ENCODE assay signal across 8 mouse cellular contexts in the genomic region with DNA sequence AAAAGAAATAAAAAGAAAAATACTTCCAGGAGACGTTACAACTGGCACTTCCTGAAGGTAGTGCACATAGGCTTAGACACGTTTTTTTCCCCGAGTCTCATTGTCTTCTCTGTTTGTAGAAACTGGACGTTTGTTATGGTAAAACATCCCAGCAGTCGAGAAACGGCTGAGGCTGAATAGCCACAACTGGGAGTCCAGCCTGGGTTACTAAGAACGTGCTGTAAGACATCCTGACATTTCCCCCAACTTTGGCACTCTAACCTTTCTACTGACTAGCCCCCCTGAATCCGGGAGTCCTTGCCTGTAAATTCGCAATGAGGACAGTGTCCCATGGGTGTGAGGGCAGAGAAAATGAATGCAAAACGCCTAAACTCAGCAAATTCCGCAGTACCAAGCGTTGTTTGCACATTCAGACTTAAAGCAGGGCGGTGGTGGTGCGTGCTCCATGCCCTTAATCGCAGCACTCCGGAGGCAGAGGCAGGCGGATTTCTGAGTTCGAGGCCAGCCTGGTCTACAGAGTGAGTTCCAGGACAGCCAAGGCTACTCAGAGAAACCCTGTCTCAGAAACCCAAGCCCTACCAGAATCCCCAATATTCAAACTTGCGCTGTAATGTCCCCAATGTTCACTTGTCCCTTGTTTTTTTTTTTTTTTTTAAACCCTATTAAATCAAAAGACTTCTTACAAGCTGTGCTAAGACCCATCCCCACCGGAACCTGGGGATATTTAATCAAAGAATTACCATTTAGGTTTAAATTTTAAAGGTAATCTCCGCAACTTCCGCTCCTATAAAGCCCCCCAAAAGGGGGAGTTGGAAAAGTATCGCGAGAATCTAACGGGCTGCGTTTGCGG. TPM values are rescaled to one million over a fixed set of nuclear protein-coding genes. Genes with fewer than 3 reads are reported as not detected.
DNase-seq lines count a peak whose midpoint lies in the region; ATAC-seq and TF ChIP-seq lines count a peak whose summit lies in the region.

No protein-coding gene starts in this region.

- peak overlapping the region; percentile 71 for H3K4me2 ChIP-seq in heart, postnatal 0 days (ENCODE audit: low read depth, low read length)

- H3K4me1 ChIP-seq in MEL (ENCODE audit: control insufficient read depth in 1 of 2, insufficient read depth in 2 of 2, low read length in 2 of 2), result peaks cover 0 to 10% of the 10 kb centered on the region in 2 experiments
- H3K4me1 ChIP-seq in heart, postnatal 0 days (ENCODE audit: control insufficient read depth, insufficient read depth), result peaks cover 11% of the 10 kb centered on the region; the same call in 1 of the 2 replicates
- peaks cover 3% of the 10 kb centered on the region; the same call in 1 of the 2 replicates for H3K4me1 ChIP-seq in small intestine, adult 2 months (ENCODE audit: control insufficient read depth, insufficient read depth, insufficient read length, low read length)

- H3K9me3 ChIP-seq in MEL (replicated peaks; ENCODE audit: insufficient read depth, low read length), result no peaks in the 10 kb centered on the region
- H3K9me3 ChIP-seq in heart, postnatal 0 days (replicated peaks; ENCODE audit: control insufficient read depth, low read length), result no peaks in the 10 kb centered on the region

- peak overlapping the region; percentile 86 for H3K27ac ChIP-seq in MEL (ENCODE audit: control insufficient read depth, low read depth, low read length)
- H3K27ac ChIP-seq in heart, postnatal 0 days (ENCODE audit: low read depth), result peak overlapping the region; percentile 100
- H3K27ac ChIP-seq in small intestine, adult 2 months (ENCODE audit: insufficient read depth, low read depth, low read length), result peak overlapping the region; percentile 64

- WGBS in heart, postnatal 0 days, result 3% methylated on average over 27 of the region's 27 CpGs
- under 1% methylated on average over 27 of the region's 27 CpGs for WGBS in small intestine, adult 2 months

- peak; percentile 62 to 65 for DNase-seq in B cell, adult 2 months
- DNase-seq in MEL (ENCODE audit: low read depth, low spot score), result peak; percentile 79
- peak; percentile 38 for DNase-seq in embryo, embryonic 11 days
- no peak for DNase-seq in heart, postnatal 0 days (ENCODE audit: low spot score)
- DNase-seq in kidney, postnatal 36 days, result peak; percentile 22 to 43
- peak; percentile 40 for DNase-seq in lung, postnatal 14 days

- no peak for TF ChIP-seq EP300 in MEL (IDR thresholded peaks at IDR 0.05; ENCODE audit: low read depth in 1 of 2, low read length in 2 of 2)
- TF ChIP-seq EP300 in heart, postnatal 0 days (IDR thresholded peaks at IDR 0.05; ENCODE audit: low read depth), result no peak

- peaks cover 2 to 14% of the 10 kb centered on the region in 2 experiments; a peak in 3 of 4 replicates for H3K36me3 ChIP-seq in MEL (ENCODE audit: control insufficient read depth in 1 of 2, insufficient read depth in 2 of 2, low read length in 2 of 2)
- no peaks in the 10 kb centered on the region for H3K36me3 ChIP-seq in heart, postnatal 0 days (replicated peaks; ENCODE audit: control insufficient read depth, insufficient read depth, low read length)
- no peaks in the 10 kb centered on the region for H3K36me3 ChIP-seq in small intestine, adult 2 months (ENCODE audit: control insufficient read depth, insufficient read depth, low read length)

- peaks cover 28% of the 10 kb centered on the region for H3K79me2 ChIP-seq in MEL (ENCODE audit: control insufficient read depth, insufficient read depth, low read length, poor library complexity)

- ATAC-seq in heart, postnatal 0 days (ENCODE audit: insufficient read depth, low read depth), result no peak
- ATAC-seq in monocyte, adult 5-6 weeks (replicated peaks; ENCODE audit: insufficient number of reproducible peaks, low FRiP score, low TSS enrichment, poor library complexity, severe bottlenecking), result no peak

- H3K4me3 ChIP-seq in MEL (ENCODE audit: control insufficient read depth in 1 of 2, insufficient read depth in 1 of 2, low read depth in 2 of 2, low read length in 2 of 2), result peak overlapping the region; percentile 47 to 68
- H3K4me3 ChIP-seq in heart, postnatal 0 days (ENCODE audit: low read depth, low read length), result peak overlapping the region; percentile 92
- peak overlapping the region; percentile 75 for H3K4me3 ChIP-seq in small intestine, adult 2 months (ENCODE audit: low read depth, low read length)

- no peaks in the 10 kb centered on the region for H3K27me3 ChIP-seq in MEL (ENCODE audit: control insufficient read depth in 1 of 2, insufficient read depth in 2 of 2, low read length in 2 of 2)
- H3K27me3 ChIP-seq in heart, postnatal 0 days (ENCODE audit: control insufficient read depth, insufficient read depth, low read length), result no peaks in the 10 kb centered on the region
- no peaks in the 10 kb centered on the region for H3K27me3 ChIP-seq in small intestine, adult 2 months (ENCODE audit: control insufficient read depth, insufficient read depth, low read length)

- H3K9ac ChIP-seq in MEL (ENCODE audit: control insufficient read depth, low read depth, low read length, poor library complexity, severe bottlenecking), result peak overlapping the region; percentile 76
- peak overlapping the region; percentile 75 for H3K9ac ChIP-seq in heart, postnatal 0 days (replicated peaks; ENCODE audit: low read depth, low read length)

- peak in 1 of 2 experiments; percentile 31; a peak in 1 of 4 replicates for TF ChIP-seq POLR2A in MEL (IDR thresholded peaks at IDR 0.05; ENCODE audit: control insufficient read depth in 1 of 2, insufficient read depth in 1 of 2, low read depth in 1 of 2, low read length in 2 of 2, poor library complexity in 1 of 2)
- no peak for TF ChIP-seq POLR2A in small intestine, adult 2 months (IDR thresholded peaks at IDR 0.05; ENCODE audit: low read depth, low read length)

- TF ChIP-seq CTCF in MEL (IDR thresholded peaks at IDR 0.05 in 2 of 3, conservative IDR thresholded peaks at IDR 0.05 in 1 of 3; ENCODE audit: control insufficient read depth in 1 of 3, insufficient read depth in 1 of 3, low read depth in 2 of 3, low read length in 3 of 3, poor library complexity in 1 of 3, severe bottlenecking in 1 of 3), result no peak
- no peak for TF ChIP-seq CTCF in heart, postnatal 0 days (IDR thresholded peaks at IDR 0.05; ENCODE audit: low read depth)
- no peak for TF ChIP-seq CTCF in small intestine, adult 2 months (IDR thresholded peaks at IDR 0.05; ENCODE audit: extremely low read depth, insufficient read length, insufficient replicate concordance, low read depth, low read length)

- no peak for TF ChIP-seq RAD21 in MEL (IDR thresholded peaks at IDR 0.05; ENCODE audit: low read depth, low read length)

TF ChIP-seq in MEL, 35 proteins besides CTCF, POLR2A, EP300 and RAD21 (continues in another document):
- no peak for TF ChIP-seq MYB (IDR thresholded peaks at IDR 0.05; ENCODE audit: low read depth, low read length)
- TF ChIP-seq JUND (IDR thresholded peaks at IDR 0.05; ENCODE audit: low read depth, low read length), result no peak
- TF ChIP-seq ZKSCAN1 (IDR thresholded peaks at IDR 0.05; ENCODE audit: low read depth, low read length), result no peak
- TF ChIP-seq CHD1 (IDR thresholded peaks at IDR 0.05; ENCODE audit: low read depth, low read length), result no peak
- no peak for TF ChIP-seq TCF12 (IDR thresholded peaks at IDR 0.05; ENCODE audit: low read depth, low read length)
- no peak for TF ChIP-seq MEF2A (IDR thresholded peaks at IDR 0.05; ENCODE audit: extremely low read depth, insufficient replicate concordance, low read depth, low read length, poor library complexity, severe bottlenecking)
- TF ChIP-seq POLR2AphosphoS2 (IDR thresholded peaks at IDR 0.05; ENCODE audit: low read length), result 0 out of 2 replicates have a peak, but pooled peaks have one; percentile 71
- no peak for TF ChIP-seq E2F4 (IDR thresholded peaks at IDR 0.05; ENCODE audit: borderline replicate concordance, low read depth, low read length)
- no peak for TF ChIP-seq BHLHE40 (IDR thresholded peaks at IDR 0.05; ENCODE audit: borderline replicate concordance, low read depth, low read length)
- TF ChIP-seq KAT2A (conservative IDR thresholded peaks at IDR 0.05; ENCODE audit: low read depth, low read length), result no peak; the same call in 1 of the 2 replicates
- no peak for TF ChIP-seq RCOR1 (IDR thresholded peaks at IDR 0.05; ENCODE audit: low read depth, low read length)
- TF ChIP-seq MAZ (IDR thresholded peaks at IDR 0.05; ENCODE audit: low read depth, low read length), result 0 out of 2 replicates have a peak, but pooled peaks have one; percentile 25
- peak; percentile 75 for TF ChIP-seq ELF1 (IDR thresholded peaks at IDR 0.05; ENCODE audit: low read depth, low read length)
- peak; percentile 94; the same call in 1 of the 2 replicates for TF ChIP-seq TBP (IDR thresholded peaks at IDR 0.05; ENCODE audit: low read depth, low read length)
- TF ChIP-seq ZMIZ1 (IDR thresholded peaks at IDR 0.05; ENCODE audit: low read depth, low read length), result peak; percentile 39

RNA-seq across cellular contexts. Expression of gene Cdk12, which starts 0.8 kb away (rescaled TPM):
- total RNA-seq in MEL (2012; rRNA removed), result 34.3 and 35.2 TPM in 2 replicates
- polyA plus RNA-seq in MEL (2012; ENCODE audit: insufficient read depth in 1 of 2, insufficient read length in 2 of 2, low read depth in 1 of 2, low replicate concordance in 2 of 2, missing spikeins in 1 of 2), result 10 to 100 TPM; 34.6 to 45.5 TPM
- 18.4 and 25.8 TPM in 2 replicates for total RNA-seq in heart, postnatal 0 days (2014; rRNA removed; ENCODE audit: low replicate concordance)
- 3.9 and 4.2 TPM in 2 replicates for polyA plus RNA-seq in heart, postnatal 0 days (2015; fragmentation: Nextera tagmentation; extraction: Ambion mirVana)
- 3.6 and 8.1 TPM in 2 replicates for polyA plus RNA-seq in small intestine, adult 2 months (2012; rRNA removed)
- total RNA-seq in monocyte, adult 5-6 weeks (2017), result 54.4 to 102 TPM (median 56.3 TPM) in 3 replicates

RNA-seq across cellular contexts. Expression of gene Med1, which starts 8.9 kb away (rescaled TPM):
- total RNA-seq in MEL (2012; rRNA removed), result 39.9 and 43.6 TPM in 2 replicates
- 100 to 1,000 TPM in 1 of 2 experiments, 10 to 100 TPM in 1; 58.6 to 122 TPM for polyA plus RNA-seq in MEL (2012; ENCODE audit: insufficient read depth in 1 of 2, insufficient read length in 2 of 2, low read depth in 1 of 2, low replicate concordance in 2 of 2, missing spikeins in 1 of 2)
- total RNA-seq in heart, postnatal 0 days (2014; rRNA removed; ENCODE audit: low replicate concordance), result 29.2 and 41.4 TPM in 2 replicates
- polyA plus RNA-seq in heart, postnatal 0 days (2015; fragmentation: Nextera tagmentation; extraction: Ambion mirVana), result 36.7 and 38.1 TPM in 2 replicates
- 2.4 and 5.9 TPM in 2 replicates for polyA plus RNA-seq in small intestine, adult 2 months (2012; rRNA removed)
- 23.7 to 46.9 TPM (median 25.9 TPM) in 3 replicates for total RNA-seq in monocyte, adult 5-6 weeks (2017)

RNA-seq across cellular contexts. Expression of gene Fbxl20, which starts 51.8 kb away (rescaled TPM):
- total RNA-seq in MEL (2012; rRNA removed), result 4.4 and 6.0 TPM in 2 replicates
- 1 to 10 TPM in 1 of 2 experiments, not detected in 1; 10.0 TPM for polyA plus RNA-seq in MEL (2012; ENCODE audit: insufficient read depth in 1 of 2, insufficient read length in 2 of 2, low read depth in 1 of 2, low replicate concordance in 2 of 2, missing spikeins in 1 of 2)
- total RNA-seq in heart, postnatal 0 days (2014; rRNA removed; ENCODE audit: low replicate concordance), result 8.8 and 12.5 TPM in 2 replicates
- polyA plus RNA-seq in heart, postnatal 0 days (2015; fragmentation: Nextera tagmentation; extraction: Ambion mirVana), result 8.6 and 8.8 TPM in 2 replicates
- polyA plus RNA-seq in small intestine, adult 2 months (2012; rRNA removed), result 4.3 and 9.9 TPM in 2 replicates
- total RNA-seq in monocyte, adult 5-6 weeks (2017), result 26.2 to 33.1 TPM (median 27.1 TPM) in 3 replicates
